Mouse (Mus musculus): ENCODE results near the gene Lrrc8d.

Lrrc8d gene

DNA sequence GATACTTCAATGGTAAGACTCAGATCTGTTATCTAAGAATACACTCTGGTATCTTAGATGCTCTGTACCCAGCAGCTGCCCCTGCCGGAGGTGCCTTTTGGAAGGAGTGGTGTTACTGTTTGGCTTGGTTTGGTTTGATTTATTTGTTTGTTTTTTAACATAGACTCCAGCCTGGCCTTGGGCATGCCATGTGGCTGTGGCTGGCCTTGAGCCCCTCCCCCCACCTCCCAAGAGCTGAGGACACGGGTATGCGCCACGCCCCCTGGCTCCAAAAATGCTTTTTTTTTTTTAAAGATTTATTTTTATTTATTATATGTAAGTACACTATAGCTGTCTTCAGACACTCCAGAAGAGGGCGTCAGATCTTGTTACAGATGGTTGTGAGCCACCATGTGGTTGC is 65.6 kb downstream of the Lrrc8d start:
- no peak for DNase-seq (ENCODE audit: low spot score in 2 of 2)

DNA sequence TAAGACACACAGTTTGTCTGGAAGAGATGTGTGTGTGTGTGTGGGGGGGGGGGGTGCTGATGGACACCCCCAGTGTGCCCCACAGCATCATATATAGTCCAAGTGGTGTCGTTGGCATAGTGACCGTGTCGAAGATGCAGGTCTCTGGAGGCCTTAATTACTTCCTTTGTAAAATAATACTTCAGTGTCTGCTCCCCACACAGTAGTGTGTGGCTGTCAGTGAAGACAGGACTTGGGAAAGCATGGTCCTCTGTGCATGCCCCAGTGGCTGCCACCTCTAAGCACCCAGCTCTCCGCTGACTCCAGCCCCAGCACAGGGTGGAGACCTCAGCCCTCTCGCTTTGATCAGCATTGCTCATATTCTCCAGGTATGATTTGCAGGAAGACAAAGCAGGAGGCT is 76.6 kb downstream of the Lrrc8d start:
- no peak for DNase-seq (ENCODE audit: low spot score in 2 of 2)

DNA sequence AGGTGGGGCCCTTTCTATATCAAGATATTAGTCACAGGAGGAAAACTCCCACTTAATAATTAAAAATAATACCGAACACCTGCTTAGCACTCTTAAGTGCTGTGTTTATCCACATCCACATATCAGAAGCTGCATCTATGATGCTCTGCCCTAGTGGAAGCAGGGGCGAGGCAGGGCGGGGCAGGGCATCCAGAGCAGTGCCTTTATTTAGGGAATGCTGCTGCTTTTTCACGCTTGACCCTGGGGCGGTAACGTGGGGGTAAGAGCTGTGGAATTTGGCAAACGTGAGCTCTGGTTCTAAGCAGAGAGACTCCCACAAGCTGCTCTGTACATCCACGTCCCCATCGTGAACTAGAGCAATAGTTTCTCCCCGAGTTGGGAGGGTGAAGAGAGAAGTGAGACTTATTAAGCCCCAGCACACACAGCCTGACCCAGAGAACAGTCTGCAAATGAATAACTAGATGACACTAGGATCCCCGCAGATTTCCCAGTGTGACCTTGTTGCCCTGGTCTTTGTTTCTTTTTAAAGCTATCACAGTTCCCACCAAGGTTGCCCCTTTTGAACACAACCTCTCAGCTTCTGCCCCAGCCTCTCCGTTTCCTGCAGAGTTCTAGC is 77.3 kb downstream of the Lrrc8d start:
- no peak for DNase-seq (ENCODE audit: low spot score in 2 of 2)

DNA sequence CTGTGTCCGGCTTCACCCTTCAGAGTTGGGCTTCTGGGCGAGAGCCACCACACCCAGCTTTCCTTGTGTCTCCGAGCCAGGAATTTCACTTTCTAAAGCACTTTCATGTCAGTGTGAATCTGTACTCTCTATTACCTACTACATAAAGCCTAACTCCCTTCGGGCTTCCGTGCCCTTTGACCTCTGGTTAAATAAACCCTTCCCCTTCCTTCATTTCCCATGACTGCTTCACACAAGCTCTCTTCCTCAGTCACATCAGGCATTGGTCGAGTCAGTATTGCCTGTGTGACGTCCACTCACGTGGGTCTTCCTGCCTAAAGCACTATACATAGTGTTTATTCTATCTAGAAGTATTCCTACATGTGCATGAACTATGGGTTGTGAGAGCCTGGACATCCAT is 77.9 kb downstream of the Lrrc8d start:
- DNase-seq (ENCODE audit: low spot score in 2 of 2): no peak

DNA sequence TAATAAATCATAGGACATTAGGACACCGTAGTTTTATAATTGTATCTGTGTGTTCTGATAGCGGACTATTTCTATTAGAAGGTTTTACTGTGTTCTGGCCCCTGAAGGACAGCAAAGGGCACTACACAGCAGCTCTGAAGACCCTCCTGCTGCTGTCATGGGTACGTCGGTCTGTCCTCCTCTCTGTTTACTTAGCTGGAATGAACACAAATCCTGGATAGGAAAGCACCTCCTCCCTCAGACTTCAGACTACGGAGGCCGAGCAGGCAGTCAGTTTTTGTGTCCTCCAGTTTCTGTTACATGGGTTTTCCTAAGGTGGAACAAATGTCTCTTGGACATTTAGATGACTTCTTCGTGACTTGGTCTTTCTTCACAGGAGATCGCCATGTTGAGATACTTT is 78.4 kb downstream of the Lrrc8d start:
- no peak for DNase-seq (ENCODE audit: low spot score in 2 of 2)

DNA sequence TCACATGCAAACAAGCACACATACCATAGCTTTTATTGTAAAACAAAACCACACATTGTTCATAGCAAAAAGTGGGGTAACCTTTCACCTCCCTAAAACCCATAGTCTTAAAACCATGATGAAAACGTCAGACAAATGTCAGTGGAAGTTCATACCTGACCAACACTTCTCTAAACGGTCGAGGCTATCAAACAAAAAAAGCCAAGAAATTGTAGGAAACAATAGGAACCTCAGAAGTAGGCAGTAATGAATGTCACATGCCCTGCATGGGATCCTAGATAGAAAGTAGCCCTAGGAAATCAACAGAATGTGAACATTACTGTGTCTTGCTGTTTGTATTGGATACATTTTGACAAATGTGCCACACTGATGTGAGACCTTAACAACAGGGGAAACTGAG is 79.0 kb downstream of the Lrrc8d start:
- no peak for DNase-seq (ENCODE audit: low spot score in 2 of 2)

DNA sequence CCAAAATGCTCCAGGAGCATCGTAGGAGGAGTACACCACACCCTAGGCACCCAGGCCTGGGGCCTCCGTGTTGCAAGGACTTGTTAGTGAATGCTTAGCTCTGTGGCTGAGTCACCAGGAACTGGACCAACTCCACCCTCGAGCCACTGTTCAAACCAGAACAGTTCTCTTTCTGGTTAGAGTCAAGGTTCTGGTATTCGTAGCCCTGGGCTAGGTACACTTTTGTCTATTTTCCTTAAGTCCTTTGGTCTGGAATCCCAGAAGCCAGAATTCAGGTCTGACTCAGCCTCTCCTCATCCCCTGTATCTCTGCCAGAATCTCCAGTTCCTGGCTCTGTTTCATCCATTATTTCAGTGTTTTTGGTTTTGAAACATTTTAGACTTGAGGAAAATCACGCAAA is 79.6 kb downstream of the Lrrc8d start:
- no peak for DNase-seq (ENCODE audit: low spot score in 2 of 2)

DNA sequence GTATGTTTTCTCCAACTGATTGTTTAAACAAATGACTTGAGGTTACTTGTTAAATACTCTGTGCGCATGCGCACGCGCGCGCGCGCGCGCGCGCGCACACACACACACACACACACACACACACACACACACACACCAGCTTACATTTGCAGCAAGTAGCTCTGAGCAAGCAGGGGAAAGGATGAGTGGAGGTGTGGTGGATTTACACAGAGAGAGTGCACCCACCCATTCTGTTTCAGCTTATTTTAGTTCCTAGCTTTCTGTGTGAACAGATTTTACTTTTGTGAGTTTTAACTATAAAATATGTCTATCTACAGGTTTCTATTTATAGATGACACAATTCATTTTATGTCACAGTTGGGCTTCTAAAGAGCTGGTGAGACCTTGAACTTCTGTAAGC is 84.1 kb downstream of the Lrrc8d start:
- no peak for DNase-seq (ENCODE audit: low spot score in 2 of 2)

DNA sequence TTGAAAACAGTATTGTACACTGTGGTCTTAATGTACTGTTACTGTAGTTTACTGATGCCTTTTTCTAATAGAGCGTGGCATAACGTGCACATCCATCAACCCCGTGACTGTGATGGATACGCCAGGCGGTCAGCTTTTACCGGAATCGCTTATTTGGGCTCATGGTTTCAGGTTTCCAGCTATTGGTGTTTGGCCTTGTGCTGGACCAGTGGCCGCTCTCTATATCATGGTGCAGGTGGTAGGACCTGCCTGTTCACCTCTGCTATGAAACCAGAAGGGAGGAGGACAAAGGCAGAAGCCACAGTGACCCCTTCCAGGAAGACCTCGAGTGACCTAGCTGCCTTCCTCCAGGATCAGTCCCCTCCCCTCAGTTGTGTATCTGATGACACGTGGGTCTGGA is 85.0 kb downstream of the Lrrc8d start:
- DNase-seq (ENCODE audit: low spot score in 2 of 2): no peak

DNA sequence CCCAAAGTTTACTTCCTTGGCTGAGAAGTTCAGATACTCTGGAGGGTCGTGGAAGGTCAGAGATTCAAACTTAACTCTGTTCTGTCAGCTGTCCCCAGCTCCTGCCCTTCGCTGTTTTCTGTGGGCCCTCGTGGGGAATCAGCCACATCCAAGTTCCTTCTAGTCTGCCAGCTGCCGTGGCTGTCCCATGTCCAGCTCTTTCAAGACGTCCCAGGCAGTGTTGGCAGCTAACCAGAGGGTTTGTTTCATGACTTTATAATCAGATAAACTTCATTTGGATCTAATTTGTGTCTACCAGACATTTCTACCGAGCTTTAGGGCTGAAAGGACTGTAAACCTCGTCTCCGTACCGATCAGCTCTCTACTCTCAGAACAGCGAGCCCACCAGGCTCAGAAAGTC is 87.8 kb downstream of the Lrrc8d start:
- no peak for DNase-seq (ENCODE audit: low spot score in 2 of 2)

DNA sequence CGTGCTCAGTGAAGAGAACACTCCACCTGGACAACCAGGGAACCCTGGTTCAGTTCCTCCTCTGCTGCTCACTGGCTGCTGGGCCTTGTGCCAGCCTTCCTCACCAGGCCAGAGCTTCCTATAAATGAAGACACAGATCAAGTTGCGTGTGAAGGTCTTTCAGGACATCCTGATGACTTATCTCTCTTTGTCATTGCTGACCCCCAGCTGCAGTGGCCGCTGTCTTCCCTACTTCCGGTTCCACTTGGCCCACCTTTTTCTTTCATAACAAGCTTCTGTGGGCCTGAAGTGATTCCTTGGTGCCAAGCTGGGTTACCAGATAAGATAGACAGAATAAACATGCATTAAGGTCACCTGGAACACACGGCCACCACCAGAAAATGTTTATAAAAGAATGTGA is 90.0 kb downstream of the Lrrc8d start:
- DNase-seq (ENCODE audit: low spot score in 2 of 2): no peak

DNA sequence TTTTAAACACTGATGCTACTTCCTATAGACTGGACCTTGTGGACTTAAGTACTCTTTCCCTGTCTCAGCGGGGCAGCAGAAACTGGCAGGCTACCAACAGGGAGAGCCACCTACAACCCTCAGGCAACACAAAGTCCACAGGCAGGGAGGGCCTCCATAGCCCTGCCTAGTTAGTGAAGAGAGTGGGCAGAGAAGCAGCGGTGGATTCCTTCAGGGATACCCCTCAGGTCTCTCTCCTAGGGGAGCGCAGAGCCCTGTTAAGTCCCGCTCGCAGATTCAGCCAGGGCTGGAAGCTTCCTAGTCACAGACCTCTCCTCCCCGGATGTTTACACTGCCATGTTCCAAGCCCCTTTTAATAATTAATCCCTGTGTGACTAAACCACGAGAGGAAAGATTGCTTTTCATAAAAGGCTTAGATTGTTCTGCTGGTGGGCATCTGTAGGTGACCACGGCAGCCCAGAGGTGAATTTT is 92.6 kb downstream of the Lrrc8d start:
- DNase-seq (ENCODE audit: low spot score in 2 of 2): no peak

DNA sequence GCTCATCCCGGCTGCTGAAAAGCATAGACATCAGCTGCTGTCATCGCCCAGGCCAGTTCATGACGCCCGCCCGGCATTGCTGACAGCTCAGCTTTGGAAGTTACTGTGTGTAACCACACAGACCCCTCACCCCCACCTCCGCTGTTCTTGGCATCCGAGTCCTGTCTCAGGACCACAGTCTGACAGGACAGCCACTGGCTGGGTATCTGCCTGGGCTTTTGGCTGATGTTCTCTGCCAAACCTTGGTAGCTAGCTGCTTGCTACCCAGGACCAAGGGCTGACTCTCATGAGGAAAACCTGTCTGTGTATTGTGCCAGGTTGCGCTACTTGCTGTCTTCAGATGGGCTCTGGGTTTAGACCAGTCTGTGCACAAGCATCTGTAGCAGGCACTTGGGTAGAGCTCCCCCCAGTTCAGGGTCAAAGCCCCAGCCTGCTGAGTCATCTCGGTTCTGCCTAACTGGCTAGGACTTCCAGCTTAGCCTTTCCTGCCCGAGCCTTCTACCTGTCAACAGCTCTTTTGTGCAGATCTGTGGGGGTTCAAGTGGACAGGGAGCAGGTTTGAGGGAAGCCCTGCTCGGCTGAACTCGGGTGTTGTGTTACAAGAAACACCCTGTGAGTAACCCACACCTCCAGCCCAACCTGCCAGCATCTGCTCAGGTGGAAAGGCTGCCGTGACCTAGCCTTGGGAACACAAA is 93.2 kb downstream of the Lrrc8d start:
- DNase-seq (ENCODE audit: low spot score in 2 of 2): no peak

DNA sequence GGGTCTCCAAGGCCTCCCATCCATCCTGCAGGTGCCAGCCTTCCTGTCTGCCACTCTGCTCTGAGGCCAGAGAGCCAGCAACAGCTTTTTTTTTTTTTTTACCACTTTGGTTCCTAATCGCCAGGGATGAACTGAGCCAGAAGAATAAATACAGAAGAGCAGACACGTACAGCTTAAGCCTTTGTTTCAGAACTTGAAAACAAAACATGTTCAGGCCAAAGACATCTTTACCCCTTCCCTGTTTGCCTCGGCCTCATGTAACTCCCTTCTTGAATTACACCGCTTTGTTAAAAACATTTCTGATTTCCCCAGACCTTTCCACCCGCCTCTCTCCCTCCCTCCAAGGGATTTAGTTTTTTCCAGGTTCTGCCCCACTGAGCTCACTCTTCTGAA is 93.8 kb downstream of the Lrrc8d start:
- DNase-seq (ENCODE audit: low spot score in 2 of 2): no peak

DNA sequence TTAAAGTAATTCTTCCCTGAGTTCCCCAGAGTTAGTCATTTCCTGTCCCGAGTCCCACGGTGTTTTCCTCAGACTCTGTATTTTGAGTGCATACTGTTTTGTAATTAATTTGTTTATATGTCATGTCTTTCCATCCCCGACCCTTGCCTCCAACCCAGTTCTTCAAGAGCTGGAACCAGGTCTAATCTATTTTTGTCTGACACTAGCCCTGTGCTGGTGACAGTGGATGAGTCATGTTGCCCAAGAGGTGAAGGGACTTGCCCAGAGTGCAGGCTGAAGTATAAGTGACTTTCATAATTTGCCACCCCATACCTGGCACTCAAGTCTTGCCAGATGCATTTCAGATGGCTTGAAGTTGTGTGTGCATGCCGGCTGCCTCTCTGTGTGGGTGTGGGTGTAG is 98.7 kb downstream of the Lrrc8d start:
- no peak for DNase-seq (ENCODE audit: low spot score in 2 of 2)

DNA sequence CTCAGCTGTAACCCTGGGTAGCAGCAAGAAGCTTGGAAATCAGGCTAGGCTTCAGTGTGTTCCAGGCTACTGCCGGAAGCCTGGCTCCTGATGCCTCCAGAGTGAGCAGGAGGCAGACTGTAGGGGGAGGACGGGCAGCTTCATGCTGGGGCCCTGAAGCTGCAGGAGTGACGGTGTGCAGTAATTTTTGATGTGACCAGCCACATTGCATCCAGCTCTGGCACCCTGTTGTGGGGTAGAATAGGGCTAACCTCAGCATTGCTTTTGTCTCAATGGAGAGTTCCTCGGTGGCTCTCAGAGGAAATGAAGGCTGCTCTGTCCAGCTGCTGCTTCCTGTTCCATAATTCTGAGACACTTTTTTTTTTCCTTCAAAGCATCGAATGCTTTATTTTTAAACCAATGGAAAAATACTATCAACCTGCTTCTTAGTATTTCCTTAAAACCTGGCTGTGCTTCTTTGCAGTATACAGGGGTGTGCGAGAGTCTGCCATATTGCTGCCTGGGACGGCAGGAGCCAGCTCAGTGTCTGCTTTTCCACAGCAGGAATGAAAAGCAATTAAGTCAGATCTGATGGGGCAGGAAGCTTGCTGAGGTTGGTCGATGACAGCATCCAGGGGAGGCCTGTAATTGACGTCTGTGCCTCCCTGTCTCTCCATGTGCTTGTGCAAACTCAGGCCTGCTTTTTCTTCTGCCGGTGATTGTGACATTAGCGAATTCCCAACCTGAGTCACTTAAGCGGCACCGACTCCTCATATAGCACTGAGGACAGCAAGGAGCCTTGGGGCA is 100.3 kb downstream of the Lrrc8d start:
- DNase-seq (ENCODE audit: low spot score in 2 of 2): no peak

DNA sequence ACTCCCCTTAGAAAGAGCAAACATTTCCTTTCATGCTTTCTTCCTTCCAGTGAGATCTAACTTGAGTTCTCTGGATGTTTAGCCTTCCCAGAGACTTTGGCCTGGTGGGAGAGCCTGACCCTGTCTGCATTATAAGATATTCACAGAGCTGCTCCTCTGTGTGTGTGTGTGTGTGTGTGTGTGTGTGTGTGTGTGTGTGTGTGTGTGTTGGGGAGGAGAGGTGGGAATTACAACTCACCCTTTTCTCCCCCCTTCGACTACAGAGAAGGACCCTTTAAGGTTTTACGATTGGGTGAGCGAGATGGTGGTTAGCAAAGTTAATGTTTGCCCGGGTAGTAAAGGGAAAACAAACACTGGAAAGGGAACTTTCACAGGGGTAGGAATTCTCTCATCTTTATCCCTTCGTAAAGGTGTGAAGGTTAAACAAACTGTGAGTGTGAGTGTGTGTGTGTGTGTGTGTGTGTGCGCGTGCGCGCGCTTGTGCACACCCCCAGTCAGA is 101.3 kb downstream of the Lrrc8d start:
- no peak for DNase-seq (ENCODE audit: low spot score in 2 of 2)

DNA sequence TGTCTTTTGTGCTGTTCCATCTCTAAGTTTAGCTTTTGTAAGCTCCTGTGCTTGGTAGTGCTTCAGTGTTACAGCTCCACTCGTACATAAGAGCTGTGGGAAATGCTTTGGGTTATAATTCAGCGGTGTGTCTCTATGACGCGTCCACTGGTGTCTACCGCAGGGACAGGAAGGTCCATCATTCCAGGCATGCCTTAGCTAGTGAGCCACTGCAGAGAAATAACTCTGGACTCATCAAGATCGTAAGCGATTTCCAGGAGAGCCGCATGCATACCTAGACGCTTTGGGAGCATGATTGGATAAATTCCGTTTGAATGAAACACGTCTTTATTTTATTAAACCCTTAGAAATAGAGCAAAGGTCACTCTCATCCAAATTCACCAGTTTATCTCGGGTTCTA is 106.2 kb downstream of the Lrrc8d start:
- no peak for DNase-seq (ENCODE audit: low spot score in 2 of 2)

DNA sequence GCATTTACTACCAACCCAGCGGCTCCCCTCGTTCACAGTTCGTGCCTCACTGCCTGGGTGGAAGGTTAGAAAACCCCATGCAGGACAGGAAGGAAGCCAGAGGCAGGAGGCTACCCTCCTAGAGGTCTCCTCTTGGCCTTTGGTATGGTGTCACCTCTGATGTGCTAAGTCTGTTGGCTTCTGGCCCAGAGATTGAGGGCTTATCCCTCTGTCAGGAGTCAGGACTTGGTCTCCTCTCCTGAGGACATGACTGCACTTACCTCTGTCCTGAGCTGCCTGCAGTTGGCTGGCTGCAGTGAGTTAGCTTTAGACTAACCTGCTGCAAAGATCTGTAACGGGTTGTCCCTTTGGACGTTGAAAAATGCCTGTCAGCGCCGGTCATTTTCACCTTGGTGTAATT is 107.7 kb downstream of the Lrrc8d start:
- no peak for DNase-seq (ENCODE audit: low spot score in 2 of 2)

DNA sequence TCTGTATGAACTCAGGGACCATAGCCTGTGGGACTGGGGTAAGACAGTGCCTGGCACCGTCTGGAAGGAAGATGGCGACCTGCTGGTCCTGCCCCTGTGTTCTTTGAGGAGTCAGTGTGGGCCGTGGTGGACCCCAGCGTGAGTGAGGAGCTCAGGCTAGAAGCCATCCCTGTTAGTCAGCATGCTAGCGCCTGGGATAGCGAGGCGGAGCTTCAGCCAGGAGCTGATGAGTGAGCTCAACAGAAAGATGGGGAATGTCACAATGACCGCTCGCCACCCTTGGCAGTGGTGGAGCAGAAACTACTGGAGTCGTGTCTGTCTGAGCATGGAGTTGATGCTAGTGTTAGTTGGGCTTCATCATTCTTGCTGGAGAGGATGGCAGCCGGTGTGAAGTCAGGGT is 109.3 kb downstream of the Lrrc8d start:
- DNase-seq (ENCODE audit: low spot score in 2 of 2): no peak

DNA sequence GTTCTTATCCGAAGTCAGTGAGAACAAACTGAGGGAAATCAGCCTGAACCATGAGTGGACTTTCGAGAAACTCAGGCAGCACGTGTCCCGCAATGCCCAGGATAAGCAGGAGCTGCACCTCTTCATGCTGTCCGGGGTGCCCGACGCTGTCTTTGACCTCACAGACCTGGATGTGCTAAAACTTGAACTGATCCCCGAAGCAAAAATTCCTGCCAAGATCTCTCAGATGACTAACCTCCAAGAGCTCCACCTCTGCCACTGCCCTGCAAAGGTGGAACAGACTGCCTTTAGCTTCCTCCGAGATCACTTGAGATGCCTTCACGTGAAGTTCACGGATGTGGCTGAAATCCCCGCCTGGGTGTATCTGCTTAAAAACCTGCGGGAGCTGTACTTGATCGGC is 113.3 kb downstream of the Lrrc8d start:
- no peak for DNase-seq (ENCODE audit: low spot score in 2 of 2)

DNA sequence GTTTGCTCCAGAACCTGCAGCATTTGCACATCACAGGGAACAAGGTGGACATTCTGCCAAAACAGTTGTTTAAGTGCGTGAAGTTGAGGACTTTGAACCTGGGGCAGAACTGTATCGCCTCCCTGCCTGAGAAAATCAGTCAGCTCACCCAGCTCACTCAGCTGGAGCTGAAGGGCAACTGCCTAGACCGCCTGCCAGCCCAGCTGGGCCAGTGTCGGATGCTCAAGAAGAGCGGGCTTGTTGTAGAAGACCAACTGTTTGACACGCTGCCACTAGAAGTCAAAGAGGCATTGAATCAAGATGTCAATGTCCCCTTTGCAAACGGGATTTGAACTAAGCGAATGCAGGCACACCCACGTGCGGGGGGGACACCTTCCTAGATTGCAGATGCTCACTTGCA is 114.2 kb downstream of the Lrrc8d start:
- no peak for DNase-seq (ENCODE audit: low spot score in 2 of 2)

DNA sequence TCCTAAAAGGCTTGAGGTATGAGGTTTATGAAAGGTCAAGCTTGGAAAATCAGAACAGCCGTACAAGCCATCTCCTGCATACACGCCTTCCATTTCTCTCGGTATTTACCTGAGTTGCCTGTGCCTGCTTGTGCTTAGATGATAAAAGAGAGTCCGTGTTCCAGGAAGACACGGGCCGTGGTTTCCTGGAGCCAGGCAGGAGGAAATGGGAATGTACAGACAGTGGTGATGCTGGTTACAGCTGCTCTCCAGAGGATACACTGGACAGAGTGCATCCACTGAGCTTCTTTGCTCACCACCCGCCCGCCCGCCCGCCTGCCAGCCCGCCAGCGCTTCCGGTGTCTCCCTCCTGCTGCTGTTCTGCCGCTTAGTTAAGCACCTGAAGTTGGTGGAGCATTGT is 116.3 kb downstream of the Lrrc8d start:
- DNase-seq (ENCODE audit: low spot score in 2 of 2): no peak

Measured in frontal cortex, postnatal 14 days (tissue).